Mouse (Mus musculus): Measurements from ENCODE around the gene Gls.
A peak's percentile ranks its signal among the peaks of the same experiment; 100 is the strongest.

Gls gene

GRCm38 (mm10) chr1:52242270-52242669 lies 9.2 kb upstream of the Gls start:
- no peak for DNase-seq (ENCODE audit: low spot score)

DNA sequence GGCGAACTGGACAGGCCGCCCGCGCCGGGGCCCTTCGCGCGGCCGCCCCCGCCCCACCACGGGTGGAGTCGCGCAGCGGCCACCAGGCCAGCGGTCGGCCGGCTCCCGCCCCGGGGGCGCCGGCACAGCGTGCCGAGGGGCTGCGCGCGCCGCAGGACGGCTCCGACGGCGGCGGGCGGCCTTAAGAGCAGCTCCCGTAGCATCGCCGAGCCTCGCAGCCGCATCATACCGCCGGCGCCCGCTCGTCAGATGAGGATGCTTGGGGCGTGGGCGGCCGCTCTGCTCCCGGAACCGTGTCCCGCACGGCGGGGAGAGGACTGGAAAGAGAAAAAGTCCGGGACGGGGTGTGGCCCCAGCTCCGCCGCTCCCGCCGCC lies 279 bp downstream of the Gls start:
- DNase-seq (ENCODE audit: low spot score), result no peak

- peak; percentile 29 for DNase-seq (ENCODE audit: low spot score)
These were observed 880 bp downstream of the Gls start for GRCm38 (mm10) chr1:52231939-52232765.

- DNase-seq (ENCODE audit: low spot score), result no peak
These were observed 2.6 kb downstream of the Gls start for GRCm38 (mm10) chr1:52230404-52230803.

DNA sequence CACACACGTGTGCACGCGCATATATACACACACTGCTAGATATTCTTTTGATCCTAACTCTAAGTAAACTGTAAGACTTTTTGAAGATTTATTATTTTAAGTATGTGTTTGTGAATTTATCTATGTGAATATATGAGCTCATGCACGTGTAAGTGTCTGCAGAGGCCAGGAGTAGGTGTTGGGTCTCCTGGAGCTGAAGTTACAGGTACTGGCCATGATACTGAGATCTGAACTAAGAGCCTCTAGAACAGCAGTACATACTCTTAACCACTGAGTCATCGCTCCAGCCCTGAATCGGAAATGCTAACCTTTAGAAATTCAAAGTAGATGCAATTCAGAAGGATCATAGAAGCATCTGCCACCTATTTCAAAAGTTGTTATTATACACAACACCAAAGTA lies 4.9 kb downstream of the Gls start:
- no peak for DNase-seq (ENCODE audit: low spot score)

- DNase-seq (ENCODE audit: low spot score), result no peak
These were observed 6.6 kb downstream of the Gls start for GRCm38 (mm10) chr1:52226416-52226815.

DNA sequence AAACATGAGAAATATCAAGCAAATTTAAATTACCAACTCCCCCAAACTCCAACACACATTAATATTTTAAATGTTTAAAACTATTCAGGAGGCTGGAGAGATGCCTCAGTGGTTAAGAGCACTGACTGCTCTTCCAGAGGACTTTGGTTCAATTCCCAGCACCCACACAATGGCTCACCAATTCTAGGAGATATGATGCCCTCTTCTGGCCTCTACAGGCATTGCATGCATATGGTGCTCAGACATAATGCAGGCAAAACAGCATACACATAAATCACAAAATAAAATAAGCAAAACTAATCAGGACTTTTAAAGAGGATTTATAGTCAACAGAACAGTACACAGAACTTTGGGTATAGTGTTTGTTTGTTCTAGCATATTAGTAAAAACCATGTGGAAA lies 16.3 kb downstream of the Gls start:
- no peak for DNase-seq (ENCODE audit: low spot score)

DNA sequence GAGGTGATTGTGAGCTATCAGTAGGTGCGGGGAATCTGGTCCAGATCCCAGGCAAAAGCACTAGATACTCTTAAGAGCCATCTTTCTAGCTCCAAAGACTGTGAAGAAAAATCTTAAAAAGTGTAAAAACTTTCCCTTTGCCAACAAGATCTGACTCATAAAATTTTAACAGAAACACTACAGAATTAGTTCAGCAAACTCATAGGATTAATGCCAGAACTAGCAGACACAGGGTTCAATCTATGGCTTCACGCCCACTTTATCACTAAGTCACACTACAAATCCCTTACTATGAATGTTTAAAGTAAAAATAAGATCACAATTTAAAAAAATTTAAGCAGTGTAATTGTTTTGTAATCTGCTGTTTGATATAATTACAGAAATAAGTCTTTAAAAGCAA lies 50.0 kb downstream of the Gls start:
- no peak for DNase-seq (ENCODE audit: low spot score)

DNA sequence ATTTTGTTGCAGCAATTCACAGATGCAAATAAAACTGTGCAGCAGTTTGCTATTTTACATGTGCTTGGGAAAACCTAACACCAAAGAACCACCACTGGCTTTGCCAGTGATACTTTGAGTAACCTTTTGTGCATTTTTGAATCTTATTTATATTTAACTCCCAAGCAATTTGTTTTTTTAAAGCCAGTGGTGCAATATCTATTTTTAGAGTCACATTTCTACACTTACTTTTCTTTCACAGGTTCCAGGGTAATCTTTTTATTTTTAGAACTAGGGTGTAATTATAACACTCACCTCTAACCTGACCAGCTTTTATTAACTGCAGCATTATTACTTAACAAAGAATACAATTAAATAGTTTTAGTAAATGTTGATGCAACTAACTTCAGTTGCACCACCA lies 51.0 kb downstream of the Gls start:
- no peak for DNase-seq (ENCODE audit: low spot score)

GRCm38 (mm10) chr1:52179939-52180568 lies 53.0 kb downstream of the Gls start:
- no peak for DNase-seq (ENCODE audit: low spot score)

DNA sequence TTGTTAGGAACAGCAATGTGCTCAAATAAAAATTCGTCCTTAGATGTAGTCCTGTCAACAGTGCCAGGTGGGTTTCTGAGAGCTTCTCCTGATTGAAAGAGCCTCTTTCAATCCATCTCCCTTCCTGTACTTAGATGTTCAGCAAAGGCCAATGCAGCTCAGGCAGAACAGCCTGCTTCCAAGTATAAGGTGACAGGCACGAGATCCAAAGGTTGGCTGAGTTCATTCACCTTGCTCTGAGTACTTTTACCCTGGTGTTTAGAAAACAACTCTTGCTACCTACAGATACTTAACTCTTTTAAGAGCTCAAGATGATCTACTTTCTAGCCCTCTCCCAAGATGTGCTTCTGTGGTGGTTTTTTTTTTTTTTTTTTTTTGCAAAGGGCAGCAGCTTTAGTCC lies 56.0 kb downstream of the Gls start:
- no peak for DNase-seq (ENCODE audit: low spot score)

GRCm38 (mm10) chr1:52175983-52176382 lies 57.0 kb downstream of the Gls start:
- DNase-seq (ENCODE audit: low spot score), result no peak

GRCm38 (mm10) chr1:52175321-52175720 lies 57.7 kb downstream of the Gls start:
- no peak for DNase-seq (ENCODE audit: low spot score)

DNA sequence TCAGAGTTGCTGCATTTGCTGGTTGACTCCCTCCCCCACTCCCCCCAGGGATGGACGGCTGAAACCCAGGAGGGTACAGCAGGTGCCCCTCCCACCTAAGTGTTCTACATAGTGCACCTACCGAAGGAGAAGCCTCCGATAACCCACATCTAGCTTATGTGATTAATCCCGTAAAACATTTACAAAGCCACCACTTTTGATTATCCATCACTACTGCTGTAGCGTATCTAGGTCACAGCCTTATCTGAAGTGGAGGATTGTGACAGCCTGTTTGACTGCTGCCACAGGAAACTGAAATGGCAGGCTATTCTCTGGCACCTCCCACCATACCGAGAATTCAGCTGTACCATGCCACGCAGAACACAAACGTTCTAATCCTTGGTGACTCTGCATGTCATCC lies 61.8 kb downstream of the Gls start:
- DNase-seq (ENCODE audit: low spot score), result no peak

DNA sequence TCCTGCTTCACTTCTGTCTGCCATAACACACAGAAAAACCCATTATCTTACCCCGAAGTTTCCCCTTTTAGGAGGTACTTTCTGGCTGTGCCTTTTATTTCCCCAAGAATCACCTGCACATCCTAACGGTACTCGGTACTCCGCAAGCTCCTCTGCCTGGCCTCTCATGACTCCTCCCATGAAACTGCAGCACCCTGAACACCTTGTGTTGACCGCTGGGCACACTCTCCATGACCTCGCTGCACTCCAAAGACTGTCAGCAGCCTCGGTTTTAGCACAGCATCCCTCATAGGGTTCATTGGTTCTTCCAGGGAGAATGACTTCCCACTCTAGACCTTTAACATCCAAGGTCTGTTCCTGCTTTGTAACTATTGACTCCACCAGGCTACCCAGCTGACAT lies 62.3 kb downstream of the Gls start:
- DNase-seq (ENCODE audit: low spot score), result no peak

- DNase-seq (ENCODE audit: low spot score), result no peak
These were observed 63.0 kb downstream of the Gls start for GRCm38 (mm10) chr1:52170057-52170456.

DNA sequence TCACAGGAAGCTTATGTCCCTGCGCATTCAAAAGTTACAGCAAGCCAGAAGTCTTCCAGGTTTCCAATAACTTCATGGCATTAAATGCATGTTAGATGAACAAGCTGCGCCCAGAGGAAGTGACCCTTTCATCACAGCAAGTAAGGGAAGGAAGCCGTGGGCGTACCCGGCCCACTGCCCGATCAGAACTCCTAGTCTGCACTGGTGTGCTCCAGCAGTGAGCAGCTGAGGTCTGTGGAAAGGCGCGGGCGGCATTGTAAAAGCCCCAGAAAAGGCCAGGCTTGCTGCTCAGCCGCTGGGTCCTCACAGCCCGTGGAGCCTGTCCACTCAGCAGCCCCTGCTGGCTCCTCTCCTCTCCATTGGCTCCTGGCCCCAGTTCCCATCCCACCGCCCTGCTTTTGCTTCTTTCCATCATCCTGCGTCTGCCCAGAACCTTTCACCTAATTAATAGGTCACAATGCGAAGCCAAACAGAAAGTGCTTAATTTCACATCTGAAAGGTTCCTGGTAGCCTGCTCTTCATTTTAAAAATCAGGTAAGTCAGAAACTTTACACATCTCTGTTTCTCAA lies 66.3 kb downstream of the Gls start:
- DNase-seq (ENCODE audit: low spot score), result no peak

GRCm38 (mm10) chr1:52163707-52164457 lies 69.2 kb downstream of the Gls start:
- no peak for DNase-seq (ENCODE audit: low spot score)

DNA sequence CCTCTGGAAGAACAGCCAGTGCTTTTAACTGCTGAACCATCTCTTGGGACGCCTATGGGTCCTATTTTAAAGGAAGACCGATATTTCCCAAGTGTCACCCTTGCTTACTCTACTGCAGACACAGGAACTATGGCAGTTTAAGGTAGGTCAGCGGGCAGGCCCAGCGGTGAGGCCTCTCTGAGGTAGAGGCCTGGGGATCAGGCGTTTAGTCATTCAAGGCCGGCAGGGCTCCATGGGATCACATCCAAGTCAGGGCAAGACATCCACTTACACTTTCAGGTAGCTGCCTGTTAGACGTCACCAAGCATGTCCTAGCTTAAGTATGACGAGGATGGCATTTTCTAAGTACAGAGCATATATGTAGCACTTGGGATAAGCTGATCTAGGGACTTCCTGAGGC lies 71.9 kb downstream of the Gls start:
- DNase-seq (ENCODE audit: low spot score), result no peak

GRCm38 (mm10) chr1:52158490-52159381 lies 74.3 kb downstream of the Gls start:
- DNase-seq (ENCODE audit: low spot score), result no peak

GRCm38 (mm10) chr1:52158040-52158439 lies 75.0 kb downstream of the Gls start:
- no peak for DNase-seq (ENCODE audit: low spot score)

DNA sequence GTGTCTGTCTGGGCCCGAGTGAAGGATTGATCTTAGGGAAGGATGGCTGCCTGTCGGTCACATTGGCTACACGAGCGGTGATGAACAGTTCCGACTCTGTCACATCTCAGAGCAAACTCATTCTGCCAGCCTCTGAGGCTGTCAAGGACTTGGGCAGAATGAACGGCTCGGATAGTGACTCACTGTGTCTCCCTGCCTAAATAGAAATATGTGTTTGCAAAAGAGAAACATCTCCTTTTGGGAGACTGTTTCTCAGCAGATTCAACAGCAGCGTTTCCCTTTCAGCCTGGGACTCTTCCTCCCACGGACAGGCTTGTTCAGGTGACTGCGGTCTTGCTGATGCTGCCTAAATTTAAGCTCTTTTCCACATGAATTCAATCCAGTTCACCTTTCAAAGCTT lies 76.7 kb downstream of the Gls start:
- DNase-seq (ENCODE audit: low spot score), result no peak

Data from ovary, postnatal 10 days (tissue).